Mouse (Mus musculus) intestine, postnatal 0 days (tissue): ENCODE data around the gene Tom1l1. TPM values are rescaled to one million over a fixed set of nuclear protein-coding genes. Genes with fewer than 3 reads are reported as not detected.
"Not testable (repeated sequence)": the region's sequence is repeated elsewhere in the genome, so short reads cannot be mapped to it uniquely, and the experiment has no call there.

Source experiments
- ATAC-seq: fragments of 200-750 bp; cut with Nextera tagmentation; 2 replicates; pipeline ENCODE4 v1.8.0; 2017; ENCODE audit warnings: mild to moderate bottlenecking, moderate TSS enrichment, moderate library complexity
- H3K27ac ChIP-seq: fragments of 300-500 bp; sonication (generic); 2 replicates; pipeline ENCODE4 v1.5.1; 2014; ENCODE audit warnings: mild to moderate bottlenecking, low read depth, low read length, moderate library complexity
- H3K27me3 ChIP-seq: fragments of 300-500 bp; sonication (generic); replicated peaks from 2 replicates; pipeline ENCODE4 v1.6.1; 2014; ENCODE audit warnings: low read length, mixed read lengths; ENCODE audit not compliant: control insufficient read depth, insufficient read depth
- H3K36me3 ChIP-seq: fragments of 300-500 bp; sonication (generic); 2 replicates; pipeline ENCODE4 v1.6.1; 2014; ENCODE audit warnings: mild to moderate bottlenecking, moderate library complexity; ENCODE audit not compliant: control insufficient read depth, insufficient read depth
- H3K4me1 ChIP-seq: fragments of 300-500 bp; sonication (generic); replicated peaks from 2 replicates; pipeline ENCODE4 v1.6.1; 2014; ENCODE audit warnings: antibody characterized with exemption, low read length, mixed read lengths; ENCODE audit not compliant: control insufficient read depth, insufficient read depth
- H3K4me2 ChIP-seq: fragments of 300-500 bp; sonication (generic); replicated peaks from 2 replicates; pipeline ENCODE4 v1.6.1; 2014; ENCODE audit warnings: low read depth, mild to moderate bottlenecking, moderate library complexity
- H3K4me3 ChIP-seq: fragments of 300-500 bp; sonication (generic); 2 replicates; pipeline ENCODE4 v1.5.1; 2014; ENCODE audit warnings: low read depth, low read length
- H3K9ac ChIP-seq: fragments of 300-500 bp; sonication (generic); 2 replicates; pipeline ENCODE4 v1.6.1; 2014; ENCODE audit warnings: mild to moderate bottlenecking, low read depth, low read length
- H3K9me3 ChIP-seq: fragments of 300-500 bp; sonication (generic); 2 replicates; pipeline ENCODE4 v1.6.1; 2016; ENCODE audit warnings: mixed run types; ENCODE audit not compliant: control insufficient read depth
- CTCF ChIP-seq: sonication (generic); IDR thresholded peaks from 2 replicates; pipeline ENCODE4 v1.5.1; 2016; ENCODE audit warnings: low read depth, mild to moderate bottlenecking, control low read depth, antibody characterized with exemption, moderate library complexity
- WGBS: fragments of 180-500 bp; shearing (Covaris S2); extraction: QIAGEN DNeasy Blood & Tissue Kit; methylation state at CpG from one replicate; pipeline ENCODE4 v1.1.7; 2014; 5-methylcytosine and 5-hydroxymethylcytosine counted together
- polyA plus RNA-seq: library from polyadenylated mRNA; unstranded; fragments of >200 nt; fragmentation: Nextera tagmentation; extraction: Ambion mirVana; gene quantifications from 2 replicates; pipeline ENCODE4 v1.2.1, GENCODE M21; 2015

The Tom1l1 gene
- polyA plus RNA-seq, 1 experiment from 2014 or later: 61.2 TPM

DNA sequence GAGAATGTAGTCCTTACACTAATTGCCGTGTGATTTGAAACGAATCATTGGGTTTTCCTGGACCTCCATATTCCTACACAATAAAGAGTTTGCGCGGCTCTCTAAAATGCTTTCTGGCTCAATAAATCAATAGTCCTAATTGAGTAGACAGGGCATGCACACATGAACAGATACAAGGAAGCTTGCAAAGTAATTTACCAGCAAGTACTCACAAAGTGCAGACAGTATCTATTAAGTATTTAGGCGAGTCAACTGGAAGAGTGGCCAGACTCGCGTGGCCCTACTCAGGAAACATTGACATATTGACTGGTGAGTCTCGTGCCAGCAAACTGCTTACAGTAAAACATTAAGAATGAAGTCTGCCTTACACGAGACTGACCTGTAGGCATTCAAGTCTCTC lies 23.4 kb upstream of the Tom1l1 start:
- TF ChIP-seq CTCF: no peak
- Histone ChIP-seq H3K9ac (no peak overlapping the region), H3K4me3 (no peak overlapping the region), H3K4me1 (no peaks in the 10 kb centered on the region), H3K9me3 (no peaks in the 10 kb centered on the region), H3K4me2 (no peak overlapping the region), H3K27ac (no peak overlapping the region), H3K36me3 (no peaks in the 10 kb centered on the region), H3K27me3 (no peaks in the 10 kb centered on the region)
- no peak for ATAC-seq
- 64% methylated on average over 9 of the region's 9 CpGs for WGBS

- not testable (repeated sequence) for H3K4me1 ChIP-seq, H3K36me3 ChIP-seq, H3K4me3 ChIP-seq, H3K9ac ChIP-seq, H3K9me3 ChIP-seq, ATAC-seq, H3K4me2 ChIP-seq, H3K27me3 ChIP-seq, H3K27ac ChIP-seq
- WGBS: 89% methylated on average over 1 of the region's 1 CpGs
These were observed 19.0 kb upstream of the Tom1l1 start for GRCm38 (mm10) chr11:90707134-90707533.

DNA sequence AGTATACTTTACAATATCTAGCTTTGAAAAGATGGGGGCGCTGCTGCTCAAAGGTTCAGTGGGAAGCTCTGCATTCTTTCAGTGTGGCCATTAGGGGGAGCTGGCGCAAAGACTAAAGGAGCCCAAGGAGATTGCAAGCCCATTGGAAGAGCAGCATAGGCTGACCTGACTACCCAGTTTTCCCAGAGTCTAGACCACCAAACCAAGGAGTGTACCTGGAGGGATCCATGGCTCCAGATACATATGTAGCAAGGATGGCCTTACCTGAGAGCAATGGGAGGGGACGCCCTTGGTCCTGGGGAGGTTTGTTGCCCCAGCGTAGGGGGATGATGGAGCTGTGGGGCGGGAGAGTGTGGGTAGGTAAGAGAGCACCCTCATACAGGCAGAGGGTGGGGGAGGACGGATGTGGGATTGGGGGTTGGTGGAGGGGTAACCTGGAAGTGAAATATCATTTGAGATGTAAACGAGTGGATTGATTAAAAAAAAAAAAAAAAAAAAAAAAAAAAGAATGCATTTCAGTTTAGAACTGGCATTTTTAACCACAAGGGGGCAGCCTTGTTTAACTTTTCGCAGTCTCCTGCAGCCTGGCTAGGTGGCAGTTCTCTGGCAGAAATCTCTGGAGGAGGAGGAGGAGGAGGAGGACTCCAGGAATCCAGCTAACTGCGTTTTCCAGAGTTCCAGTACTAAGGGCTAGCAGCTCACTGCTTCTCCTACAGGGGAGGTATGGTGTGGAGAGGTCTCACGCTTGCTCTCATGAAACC lies 9.5 kb upstream of the Tom1l1 start:
- Histone ChIP-seq H3K4me3 (no peak overlapping the region), H3K4me2 (peak overlapping the region; percentile 51), H3K27me3 (no peaks in the 10 kb centered on the region), H3K27ac (no peak overlapping the region), H3K9me3 (no peaks in the 10 kb centered on the region), H3K4me1 (no peaks in the 10 kb centered on the region), H3K9ac (no peak overlapping the region), H3K36me3 (no peaks in the 10 kb centered on the region)
- ATAC-seq: peak; percentile 56
- 19% methylated on average over 10 of the region's 10 CpGs for WGBS
- peak; percentile 95 for TF ChIP-seq CTCF

- Histone ChIP-seq H3K9me3 (no peaks in the 10 kb centered on the region), H3K4me1 (no peaks in the 10 kb centered on the region), H3K4me2 (no peak overlapping the region), H3K36me3 (no peaks in the 10 kb centered on the region), H3K27ac (no peak overlapping the region), H3K4me3 (no peak overlapping the region), H3K9ac (no peak overlapping the region), H3K27me3 (no peaks in the 10 kb centered on the region)
- no peak for ATAC-seq
- TF ChIP-seq CTCF: no peak
- WGBS: 52% methylated on average over 9 of the region's 9 CpGs
These were observed 7.6 kb upstream of the Tom1l1 start for GRCm38 (mm10) chr11:90695811-90696210.

- Histone ChIP-seq H3K27ac (no peak overlapping the region), H3K4me3 (no peak overlapping the region), H3K9ac (no peak overlapping the region), H3K36me3 (no peaks in the 10 kb centered on the region), H3K4me1 (no peaks in the 10 kb centered on the region), H3K27me3 (no peaks in the 10 kb centered on the region), H3K9me3 (no peaks in the 10 kb centered on the region), H3K4me2 (no peak overlapping the region)
- ATAC-seq: no peak
- 61% methylated on average over 4 of the region's 4 CpGs for WGBS
- no peak for TF ChIP-seq CTCF
These were observed 6.0 kb upstream of the Tom1l1 start for GRCm38 (mm10) chr11:90694206-90694605.

DNA sequence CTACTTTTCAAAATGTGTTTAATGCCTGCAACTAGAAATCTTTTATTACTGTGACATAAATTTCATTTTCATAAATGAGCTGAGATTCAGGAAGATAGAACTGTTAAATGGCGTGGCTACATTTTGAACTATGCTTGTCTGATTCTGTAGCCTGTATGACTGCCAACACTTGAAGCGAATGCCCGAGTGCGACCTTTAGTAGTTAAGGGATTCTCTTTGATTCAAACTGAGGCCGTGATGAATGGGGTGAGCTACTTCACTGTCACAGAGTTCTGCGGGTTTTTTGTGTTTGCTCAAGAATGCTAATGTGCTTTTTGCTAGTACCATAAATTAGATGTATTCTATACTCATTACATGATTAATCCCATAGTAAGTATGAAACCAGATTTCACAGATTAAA lies 2.2 kb upstream of the Tom1l1 start:
- H3K36me3 ChIP-seq: no peaks in the 10 kb centered on the region
- no peak overlapping the region for H3K9ac ChIP-seq
- no peaks in the 10 kb centered on the region for H3K27me3 ChIP-seq
- no peak overlapping the region for H3K4me3 ChIP-seq
- no peak overlapping the region for H3K27ac ChIP-seq
- no peaks in the 10 kb centered on the region for H3K9me3 ChIP-seq
- WGBS: 66% methylated on average over 6 of the region's 6 CpGs
- no peak for ATAC-seq
- no peak overlapping the region for H3K4me2 ChIP-seq
- H3K4me1 ChIP-seq: 0 out of 2 replicates have a peak, but pooled peaks cover 3% of the 10 kb centered on the region
- no peak for TF ChIP-seq CTCF
